Mouse (Mus musculus) CD4-positive, CD25-positive, alpha-beta regulatory T cell, adult 4 months (primary cell): ENCODE data around the gene Lpp. TPM values are rescaled to one million over a fixed set of nuclear protein-coding genes. Genes with fewer than 3 reads are reported as not detected.

Experiments
- ATAC-seq: one replicate; pipeline ENCODE4 v1.8.0; 2017
- polyA plus RNA-seq, 2 experiments: library from polyadenylated mRNA; unstranded; fragments of 100-300 nt; shearing (Covaris generic); gene quantifications; one replicate each; pipeline ENCODE4 v1.2.1; 2017

The Lpp gene
- polyA plus RNA-seq = 10 to 100 TPM; 22.3 to 28.2 TPM

DNA sequence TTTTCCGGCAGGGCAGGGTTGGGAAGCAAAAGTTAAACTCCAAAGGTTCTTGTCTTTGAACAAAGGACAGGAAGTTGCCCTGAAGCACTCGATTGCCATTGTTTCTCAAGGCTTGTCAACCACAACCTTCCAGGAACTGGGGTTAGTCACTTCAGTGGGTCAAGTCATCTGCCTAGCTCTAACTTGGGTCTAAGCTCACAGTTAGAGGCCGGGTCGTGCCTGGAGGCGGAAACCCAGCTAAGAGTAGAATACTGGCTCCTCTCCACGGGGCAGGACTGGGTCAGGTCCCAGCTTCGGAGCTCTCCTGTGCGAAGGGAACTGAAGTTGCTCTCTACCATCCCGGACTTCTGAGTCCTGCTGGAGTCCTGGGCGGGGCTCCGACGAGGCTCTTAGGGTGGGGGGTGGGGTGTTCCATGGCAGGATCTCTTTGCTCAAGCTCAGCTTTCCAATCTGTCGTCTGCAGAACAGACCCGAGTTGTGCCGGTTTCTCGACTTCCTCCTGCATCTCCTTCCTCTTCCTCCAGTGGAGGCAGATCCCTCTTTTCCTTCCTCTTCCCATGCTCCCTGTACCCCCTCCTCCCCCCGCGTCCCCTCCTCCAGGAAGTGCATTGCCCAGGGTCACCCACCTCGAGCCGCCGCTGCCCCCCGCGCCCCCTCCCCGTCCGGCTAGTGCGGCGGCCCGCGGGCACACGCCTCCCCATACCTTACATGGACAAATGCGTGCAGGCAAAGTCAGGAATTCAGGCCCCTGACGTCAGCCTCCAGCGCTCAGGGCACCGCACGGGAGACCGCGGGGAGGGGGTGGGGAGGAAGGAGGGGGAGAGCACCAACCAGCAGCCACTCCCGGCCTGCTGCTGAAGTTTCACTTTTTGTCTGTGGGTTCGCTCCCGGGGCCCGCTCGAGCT lies at the start of gene Lpp:
Gene Lpp, plus strand, starts transcription at position 857 of the 905 bp plus-strand sequence.
- ATAC-seq = peak; percentile 62

DNA sequence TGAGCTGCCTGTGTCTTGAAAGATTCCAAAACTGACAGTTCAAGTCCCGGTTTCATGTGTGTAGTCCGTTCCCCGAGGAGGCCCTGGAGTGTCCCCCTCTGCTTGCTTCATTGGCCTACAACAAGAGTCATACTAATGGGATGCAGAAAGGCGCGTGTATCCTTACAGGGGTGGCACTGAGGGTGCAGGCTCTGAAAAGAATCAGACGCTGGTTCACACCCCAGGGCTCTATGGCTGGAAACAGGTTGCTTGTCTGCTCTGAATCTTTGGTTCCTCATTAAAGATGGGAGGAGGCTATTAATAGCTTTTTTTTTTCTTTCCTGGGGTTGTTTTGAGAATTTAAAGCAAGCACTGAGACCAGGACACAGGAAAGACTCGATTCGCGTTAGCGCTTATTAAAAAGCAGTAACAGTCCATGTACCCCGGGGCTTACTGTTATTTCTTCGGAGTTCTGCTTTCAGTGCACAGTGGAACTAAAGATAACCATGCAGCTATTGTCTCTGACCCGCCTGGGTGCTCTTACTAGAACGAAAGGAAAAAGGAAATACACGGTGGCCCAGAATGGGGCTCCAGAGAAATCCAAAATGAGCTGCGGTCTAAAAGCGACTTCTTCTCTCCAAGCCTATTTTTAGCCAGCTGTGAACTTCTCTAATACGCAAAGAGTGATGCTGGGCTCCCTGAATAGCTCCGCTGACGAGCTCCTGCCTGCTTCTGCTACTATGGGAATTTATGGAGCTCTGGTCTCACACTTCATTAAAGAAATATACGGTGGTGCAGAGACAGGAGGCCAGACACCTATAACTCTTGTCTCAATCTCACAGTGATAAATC lies 45.5 kb upstream of the Lpp start:
- ATAC-seq = no peak

DNA sequence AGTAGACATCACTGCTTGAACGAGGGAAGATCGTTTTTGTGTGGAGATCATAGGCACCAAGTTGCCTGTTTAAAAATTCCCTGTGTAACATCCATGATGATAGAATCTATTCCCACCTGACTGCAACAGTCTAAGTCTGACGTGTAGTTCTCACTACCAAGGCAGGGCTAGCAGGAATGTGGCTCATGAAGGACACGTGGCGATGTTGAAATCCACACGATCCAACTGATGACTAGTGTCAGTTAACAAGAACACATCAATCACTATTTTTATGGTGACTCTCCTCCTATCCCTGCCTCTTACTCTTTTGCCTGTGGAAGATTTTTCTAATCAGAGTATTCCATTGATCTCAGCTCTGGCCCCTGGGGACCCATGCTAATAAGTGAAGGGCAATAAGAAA lies 43.0 kb upstream of the Lpp start:
- no peak for ATAC-seq

DNA sequence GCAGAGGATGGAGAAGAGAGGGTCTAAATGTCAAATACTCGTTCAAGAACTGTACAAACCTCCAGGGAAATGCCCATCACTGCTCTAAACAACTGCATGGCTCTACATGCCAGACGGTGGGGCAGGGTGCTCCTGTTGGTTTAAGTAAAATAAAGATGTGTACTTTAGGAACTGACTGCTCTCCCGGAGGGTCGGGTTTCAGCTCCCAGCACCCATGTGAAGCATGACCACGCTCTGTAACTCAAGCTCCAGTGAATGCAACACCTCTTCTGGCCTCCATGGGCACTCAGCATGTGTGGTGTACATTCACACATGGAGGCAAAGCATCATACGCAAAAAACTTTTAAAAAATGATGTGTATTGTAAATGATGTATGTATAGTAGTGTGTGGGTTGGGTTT lies 42.6 kb upstream of the Lpp start:
- no peak for ATAC-seq

DNA sequence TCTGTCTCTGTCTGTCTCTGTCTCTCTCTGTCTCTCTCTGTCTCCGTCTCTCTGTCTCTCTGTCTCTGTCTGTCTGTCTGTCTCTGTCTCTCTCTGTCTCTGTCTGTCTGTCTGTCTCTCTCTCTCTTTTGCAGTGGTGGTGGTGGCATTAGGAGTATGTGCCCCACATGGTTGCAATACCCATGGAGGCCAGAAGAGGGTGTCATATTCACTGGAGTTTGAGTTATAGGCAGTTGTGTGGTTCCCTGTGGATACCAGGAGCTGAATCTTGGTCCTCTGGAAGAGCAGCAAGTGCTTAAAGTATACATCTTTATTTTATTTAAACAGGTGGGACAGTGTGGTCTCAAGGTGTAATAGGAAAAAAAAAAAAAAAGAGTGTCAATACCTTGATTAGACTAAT lies 41.5 kb upstream of the Lpp start:
- ATAC-seq = no peak

DNA sequence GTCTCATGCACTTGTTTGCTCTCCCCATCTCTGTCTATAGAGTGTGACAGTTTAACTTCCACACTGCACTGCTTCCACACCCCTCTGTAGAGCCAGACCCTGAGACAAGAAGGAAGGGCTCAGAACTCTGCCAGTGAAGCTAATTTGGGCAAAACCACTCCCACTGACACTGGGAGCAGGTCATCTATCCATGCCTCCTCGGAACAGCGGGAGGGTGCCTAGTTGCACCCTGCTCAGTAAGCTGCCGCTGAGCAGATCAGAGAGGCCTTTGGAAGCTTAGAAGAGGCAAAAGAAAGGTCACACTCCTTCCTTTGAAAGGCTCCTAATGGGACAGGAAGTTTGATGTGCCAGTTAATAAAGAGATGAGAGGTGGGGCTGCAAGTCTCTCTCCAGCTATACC lies 39.5 kb upstream of the Lpp start:
- no peak for ATAC-seq

DNA sequence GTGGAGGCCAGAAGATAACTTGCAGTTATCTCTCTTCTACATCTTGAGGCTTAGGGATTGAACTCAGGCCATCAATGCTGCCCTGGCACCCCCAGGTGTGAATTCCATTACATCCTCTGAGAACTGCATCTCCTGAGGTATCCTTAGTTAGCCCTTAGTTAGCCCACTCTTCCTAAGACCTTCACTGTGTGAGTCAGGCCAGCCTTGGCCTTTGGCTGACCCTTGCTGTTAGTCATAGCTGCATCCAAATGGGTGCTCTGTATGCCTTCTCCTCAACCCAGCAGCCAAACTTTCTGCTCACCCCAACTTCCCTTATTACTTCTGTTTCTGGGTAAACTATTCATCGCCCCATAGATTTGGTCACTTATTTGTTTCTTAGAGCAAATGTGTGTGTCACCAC lies 31.6 kb upstream of the Lpp start:
- no peak for ATAC-seq

DNA sequence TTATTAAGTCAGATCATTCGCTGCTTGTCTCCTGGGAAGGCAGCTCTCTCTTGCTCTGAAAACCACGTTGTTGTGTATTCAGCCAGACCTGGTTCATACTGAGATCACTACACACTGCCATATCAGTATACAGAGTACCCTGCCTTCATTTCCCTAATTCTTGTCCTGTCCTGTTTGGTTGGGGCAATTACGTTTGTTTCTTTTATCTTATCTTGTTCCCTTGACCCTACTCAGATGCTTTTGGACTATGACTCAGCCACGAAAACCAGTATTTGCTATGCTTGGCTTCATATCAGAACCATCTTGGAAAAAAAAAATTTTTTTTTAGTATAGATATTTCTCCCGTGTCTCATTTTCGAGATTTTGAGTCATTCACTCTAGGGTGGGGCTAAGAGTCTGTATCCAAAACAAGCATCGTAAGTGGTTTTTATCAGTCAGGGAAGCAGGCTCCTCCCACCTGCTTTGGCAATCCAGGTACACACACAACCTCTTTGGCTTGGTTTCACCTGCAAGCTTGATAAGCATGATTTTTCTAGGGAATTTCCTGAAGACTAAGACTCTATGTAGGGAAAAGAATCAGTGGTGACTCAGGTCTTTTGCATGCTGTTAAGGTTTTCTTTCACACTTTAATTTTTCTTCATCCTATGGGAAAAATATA lies 29.1 kb upstream of the Lpp start:
- ATAC-seq = no peak

DNA sequence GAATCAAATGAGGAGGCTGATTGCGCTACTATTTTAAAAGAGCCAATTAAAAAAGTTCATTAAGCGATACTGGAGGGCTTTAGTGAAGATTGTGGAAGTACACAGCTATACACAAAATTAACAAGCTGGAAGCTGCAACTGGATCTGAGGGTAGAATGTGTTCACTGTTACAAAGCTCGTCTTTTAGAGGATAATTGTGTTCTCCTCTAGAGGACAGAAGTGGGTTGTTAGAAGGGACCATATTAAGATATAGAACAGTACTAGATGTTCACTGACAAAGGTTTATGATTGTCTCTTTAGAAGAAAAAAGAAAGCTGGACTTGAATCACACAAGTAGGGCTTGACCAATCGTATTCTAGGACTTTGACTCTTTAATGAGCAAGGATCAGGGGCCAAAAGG lies 27.4 kb upstream of the Lpp start:
- ATAC-seq = no peak

DNA sequence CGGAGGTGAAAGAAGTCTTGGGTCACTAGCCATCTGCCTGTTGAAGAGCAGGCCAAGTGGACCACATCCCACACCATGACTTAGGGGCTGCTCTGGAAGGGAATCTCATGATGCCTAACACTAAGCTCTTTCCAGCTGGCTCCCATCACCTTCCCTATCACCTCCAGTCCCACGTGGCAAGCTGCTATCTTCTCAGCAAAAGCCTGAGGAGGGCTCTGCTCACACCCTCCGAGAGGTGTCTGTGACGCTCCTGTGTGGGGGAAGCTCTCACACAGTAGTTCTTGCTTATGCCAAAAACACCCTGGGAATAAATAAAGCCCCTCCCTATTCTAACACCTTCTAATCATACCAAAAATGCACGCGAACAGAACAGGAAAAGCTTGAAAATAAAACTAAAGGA lies 26.2 kb upstream of the Lpp start:
- no peak for ATAC-seq

DNA sequence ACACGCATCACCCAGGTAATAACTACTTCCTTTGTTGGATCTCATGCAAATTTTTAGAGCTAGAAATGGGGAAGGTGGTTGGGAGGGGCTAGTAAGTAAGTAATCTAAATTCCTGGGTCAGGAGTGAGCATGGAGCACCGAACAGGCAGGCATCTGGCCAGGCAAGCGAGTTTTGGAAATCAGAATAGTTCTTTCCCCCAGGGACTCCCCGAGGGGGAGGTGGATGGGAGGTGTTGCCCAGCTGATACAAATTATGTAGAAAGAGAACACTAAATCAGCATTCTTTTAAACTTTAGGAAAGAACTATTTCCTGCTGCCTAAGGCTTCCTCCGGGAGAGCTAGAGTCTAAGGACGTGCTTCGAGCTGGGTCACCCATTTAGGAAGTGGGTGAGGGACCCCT lies 25.8 kb upstream of the Lpp start:
- no peak for ATAC-seq

DNA sequence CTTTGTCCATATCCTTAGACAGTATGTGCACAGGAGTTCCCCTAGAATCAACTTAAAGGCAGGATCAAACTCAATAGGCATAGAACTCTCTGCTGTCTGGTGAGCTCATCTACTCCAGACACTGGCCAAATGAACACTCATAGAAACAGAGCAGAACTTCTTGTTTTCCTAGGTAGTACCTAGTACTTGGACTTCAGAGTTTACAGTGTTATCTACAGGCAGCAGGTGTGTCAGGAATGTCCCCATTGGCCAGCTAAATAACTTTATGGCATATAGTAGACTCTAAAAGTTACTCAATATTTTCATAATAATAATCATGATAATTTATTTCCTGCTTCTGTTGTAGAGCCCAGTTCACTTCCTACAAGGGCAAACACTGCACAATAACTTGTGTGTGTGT lies 16.8 kb upstream of the Lpp start:
- no peak for ATAC-seq

DNA sequence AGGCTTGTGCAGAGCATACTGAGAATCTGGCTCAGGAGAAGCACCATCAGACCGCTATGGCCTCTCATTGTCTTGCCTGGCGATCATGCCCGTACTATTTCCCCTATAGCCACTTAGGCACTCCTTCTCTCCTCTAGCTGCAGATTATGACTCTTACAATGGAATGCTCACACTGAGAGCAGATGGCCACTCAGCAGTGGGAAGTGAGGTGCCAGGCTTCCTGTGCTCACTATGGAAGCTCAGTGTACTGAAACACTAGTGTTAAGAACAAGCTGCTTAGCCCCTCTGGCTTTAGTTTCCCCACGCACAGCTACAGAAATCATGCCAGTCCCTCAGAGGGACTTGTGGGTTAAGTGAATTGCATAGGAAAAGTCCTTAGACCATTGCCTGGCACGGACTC lies 2.7 kb upstream of the Lpp start:
- ATAC-seq = no peak

DNA sequence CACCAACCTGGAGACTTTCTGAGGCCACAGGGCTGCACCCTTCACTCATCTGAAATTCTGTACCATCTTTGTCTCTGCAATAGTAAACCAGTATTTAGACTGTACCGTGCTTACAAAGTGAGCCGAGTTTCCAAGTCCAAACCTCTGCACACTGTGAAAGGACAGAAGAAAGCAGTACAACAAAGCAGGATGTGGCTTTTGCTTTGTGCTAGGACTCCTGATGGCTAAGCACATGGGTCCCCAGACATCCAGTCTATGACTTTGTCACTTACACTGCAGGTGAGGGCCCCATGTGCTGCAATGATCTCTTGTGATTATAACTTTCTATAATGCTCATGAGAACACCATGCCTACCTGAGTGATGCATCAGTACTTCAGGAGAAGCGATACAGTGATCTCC lies 2.2 kb upstream of the Lpp start:
- peak; percentile 29 for ATAC-seq

DNA sequence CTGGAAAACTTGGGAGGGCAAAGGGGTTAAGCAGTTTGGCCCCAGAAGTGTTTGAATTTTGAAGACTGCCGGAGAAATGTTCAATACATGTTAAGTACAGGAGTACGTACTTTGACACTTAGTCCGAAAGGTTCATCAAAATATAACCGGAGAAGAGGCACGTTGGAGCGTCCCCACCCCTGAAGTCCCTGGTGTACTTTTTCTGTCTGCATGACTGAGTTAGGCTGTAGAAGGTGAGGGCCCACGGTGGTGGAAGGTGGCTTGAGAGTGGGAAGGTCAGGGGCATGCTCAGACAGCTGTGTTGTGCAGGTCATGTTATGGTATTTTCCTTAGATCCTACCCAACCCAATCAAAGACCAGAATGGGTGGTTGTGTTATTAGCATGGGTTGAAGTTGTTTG lies 1.4 kb upstream of the Lpp start:
- ATAC-seq = no peak

DNA sequence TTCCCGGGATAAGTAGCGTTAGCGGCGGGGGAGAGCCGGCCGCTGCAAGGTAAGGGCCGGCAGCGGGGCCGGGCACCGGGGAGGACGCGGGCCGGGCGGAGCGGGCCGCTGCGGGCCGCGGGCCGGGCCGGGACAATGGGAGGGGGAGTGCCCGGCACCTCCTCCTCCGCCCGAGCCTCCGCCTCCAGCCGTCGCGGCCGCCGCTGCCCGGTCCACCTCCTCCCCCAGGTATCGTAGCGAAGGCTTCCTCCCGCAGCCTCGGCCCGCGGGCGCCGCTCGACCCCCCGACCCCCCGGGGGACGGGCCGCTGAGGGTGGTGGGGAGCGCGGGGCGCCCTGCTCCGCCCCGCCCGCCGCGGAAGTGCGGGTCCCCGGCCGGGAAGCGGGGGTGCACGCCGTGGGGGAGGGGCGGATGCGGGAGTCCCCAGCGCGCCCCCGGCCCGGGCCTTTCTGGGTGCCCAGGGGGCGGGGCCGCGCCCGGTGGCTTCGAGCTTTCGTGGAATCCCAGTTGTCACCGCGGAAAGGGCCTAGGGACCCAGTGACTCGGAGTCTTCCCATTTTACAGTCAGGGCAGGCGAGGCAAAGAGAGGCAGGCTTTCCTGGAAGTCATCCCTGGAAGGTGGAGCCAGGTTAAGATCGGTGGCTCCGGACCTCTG lies 376 bp downstream of the Lpp start:
- ATAC-seq = peak; percentile 39

DNA sequence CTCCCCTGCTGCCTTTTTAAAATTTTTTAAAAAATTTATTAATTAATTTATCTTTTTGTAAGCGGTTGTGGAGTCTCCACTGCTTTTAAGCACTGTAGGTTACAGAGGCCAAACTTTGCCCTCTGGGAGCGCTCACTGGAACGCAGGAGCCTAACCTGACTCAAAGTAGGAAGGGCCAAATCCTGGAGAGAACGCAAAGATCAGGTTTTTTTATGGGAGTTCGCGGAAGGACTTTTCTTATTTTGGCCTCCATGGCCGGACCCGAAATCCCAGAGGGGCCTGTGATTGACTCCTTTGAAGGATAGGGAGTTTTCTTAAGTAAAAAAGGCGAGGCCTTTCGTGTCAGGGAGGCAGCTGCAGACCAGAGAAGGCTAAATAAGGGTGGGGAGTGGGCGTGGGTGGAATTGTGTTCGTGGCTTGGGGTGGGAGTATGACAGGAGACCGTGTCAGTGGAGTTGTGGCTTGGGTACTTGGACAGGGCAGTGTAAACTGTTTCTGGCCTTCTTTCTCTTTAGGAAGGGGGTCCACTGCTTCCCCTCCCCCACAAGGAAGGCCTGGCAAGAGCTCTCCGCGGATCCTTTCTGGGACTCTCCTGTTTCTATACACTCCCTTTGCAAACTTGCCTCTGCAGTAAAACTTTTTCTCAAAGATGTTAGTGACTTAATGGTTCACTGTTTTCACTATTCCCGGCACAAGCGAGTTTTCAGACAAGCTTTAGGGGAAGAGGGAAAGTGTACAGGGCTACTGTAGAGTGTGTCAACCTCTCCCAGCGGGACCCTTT lies 1.1 kb downstream of the Lpp start:
- ATAC-seq = no peak

DNA sequence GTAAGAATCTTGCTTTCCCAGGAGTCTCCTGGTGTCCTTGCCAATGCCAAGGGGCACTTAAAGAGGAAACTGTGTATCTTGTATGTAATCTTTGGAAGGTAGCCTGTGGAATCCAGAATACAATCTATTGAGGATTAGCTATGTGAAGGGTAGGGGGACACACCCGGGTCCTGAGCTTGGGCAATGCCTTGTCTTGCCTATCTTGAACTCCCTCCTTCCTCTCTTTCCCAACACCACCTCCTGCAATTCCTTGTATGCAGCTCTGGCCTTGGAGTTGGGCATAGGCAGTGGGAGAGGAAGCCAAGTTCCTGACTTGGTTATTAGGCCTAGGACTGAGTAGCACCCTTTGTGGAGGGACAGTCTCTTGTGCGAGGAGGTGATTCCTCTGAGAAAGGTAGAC lies 1.8 kb downstream of the Lpp start:
- ATAC-seq = no peak

DNA sequence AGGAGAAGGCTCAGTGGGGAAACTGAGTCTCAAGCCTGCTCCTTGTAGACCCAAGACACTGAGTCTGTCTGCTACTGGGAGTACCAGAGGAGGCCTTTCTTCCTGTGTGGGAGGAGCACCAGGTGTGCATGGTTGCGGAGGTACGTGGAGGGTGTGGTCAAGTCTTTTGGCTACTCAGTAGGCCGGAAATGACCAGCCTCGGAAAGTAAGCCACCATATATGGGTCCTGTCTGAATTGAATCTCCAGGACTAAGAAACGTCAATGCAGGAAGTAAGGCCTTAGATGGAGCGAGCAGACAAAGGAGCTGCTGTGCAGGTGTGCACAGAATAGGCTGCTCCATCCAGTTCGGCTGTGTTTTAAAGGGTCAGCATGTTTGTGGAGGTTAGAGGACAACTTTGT lies 3.2 kb downstream of the Lpp start:
- no peak for ATAC-seq

DNA sequence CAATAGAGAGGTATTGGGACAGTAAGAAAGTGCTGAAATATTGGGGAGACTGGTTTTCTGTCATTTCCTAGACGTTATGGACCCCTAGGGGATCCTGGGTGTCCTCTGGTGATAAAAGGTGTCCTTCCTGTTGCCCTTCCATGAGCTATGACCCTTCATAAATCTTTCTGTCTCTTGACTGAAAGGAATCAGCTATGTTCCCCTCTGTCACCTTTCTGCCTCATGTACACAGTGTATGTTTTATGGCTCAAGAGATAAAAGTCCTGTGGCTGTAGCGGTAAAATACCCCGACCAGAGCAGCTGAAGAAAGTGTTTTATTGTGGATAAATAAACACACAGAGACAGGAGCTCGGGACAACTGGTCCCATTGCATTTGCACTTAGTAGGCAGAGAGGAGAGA lies 5.2 kb downstream of the Lpp start:
- no peak for ATAC-seq

DNA sequence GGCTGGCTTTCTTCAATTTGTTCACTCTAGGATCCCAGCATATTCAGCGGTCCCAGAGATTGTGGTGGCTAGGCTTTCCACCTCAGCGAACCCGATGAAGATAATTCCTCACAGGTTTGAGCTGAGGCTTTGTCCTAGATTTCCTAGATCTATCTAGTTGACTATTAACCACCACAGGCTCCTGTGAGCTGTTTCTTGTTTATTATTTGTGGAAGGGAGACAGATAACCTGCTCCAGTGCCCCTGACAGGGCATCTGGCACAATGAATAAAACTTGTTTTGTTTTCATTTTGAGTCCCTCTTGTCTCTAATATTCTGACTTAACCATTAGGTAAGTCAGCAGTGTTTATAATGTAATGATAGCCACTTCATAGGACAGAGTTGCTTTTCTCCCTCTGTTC lies 5.6 kb downstream of the Lpp start:
- ATAC-seq = no peak

DNA sequence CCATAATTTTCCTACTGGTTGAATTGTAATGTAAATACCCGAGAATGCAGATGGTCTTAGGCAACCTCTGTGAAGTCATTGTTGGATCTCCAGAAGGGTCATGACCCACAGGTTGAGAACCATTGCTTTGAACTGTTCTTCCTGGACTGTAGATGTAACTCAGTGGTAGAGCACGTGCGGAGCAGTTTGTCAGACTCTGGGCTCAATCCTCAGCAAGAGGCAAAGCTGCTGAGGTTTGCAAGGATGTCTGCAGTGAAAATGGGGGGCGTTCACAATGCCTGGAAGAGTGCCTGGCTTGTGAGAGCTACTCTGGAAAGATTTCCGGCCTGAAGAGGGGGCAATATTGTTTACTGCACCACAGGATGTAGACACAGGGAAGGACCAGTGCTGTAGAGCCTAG lies 6.2 kb downstream of the Lpp start:
- no peak for ATAC-seq
